Mouse (Mus musculus) liver, embryonic 14.5 days (tissue): Measurements from ENCODE around the gene Grid2. TPM values are rescaled to one million over a fixed set of nuclear protein-coding genes. Genes with fewer than 3 reads are reported as not detected.

Experiments used
- ATAC-seq: fragments of 200-750 bp; cut with Nextera tagmentation; 2 replicates; pipeline ENCODE4 v1.8.0; 2017; ENCODE audit warnings: moderate number of reproducible peaks, mild to moderate bottlenecking, moderate library complexity; ENCODE audit not compliant: insufficient read depth
- DNase-seq, 3 experiments: peaks; one replicate each; pipeline ENCODE4 v3.0.0-alpha.2; 2012 to 2013; ENCODE audit warnings: low read depth in 3 of 3, low spot score in 3 of 3
- H3K27ac ChIP-seq: fragments of 300-500 bp; sonication (generic); 2 replicates; pipeline ENCODE4 v1.5.1; 2014; ENCODE audit warnings: moderate library complexity, mild to moderate bottlenecking, control low read depth, inconsistent platforms
- H3K27me3 ChIP-seq: fragments of 300-500 bp; sonication (generic); 2 replicates; pipeline ENCODE4 v1.6.1; 2014; ENCODE audit warnings: mild to moderate bottlenecking, low read length, moderate library complexity; ENCODE audit not compliant: control insufficient read depth, insufficient read depth
- H3K36me3 ChIP-seq: fragments of 300-500 bp; sonication (generic); replicated peaks from 2 replicates; pipeline ENCODE4 v1.6.1; 2014; ENCODE audit warnings: low read depth; ENCODE audit not compliant: control insufficient read depth, insufficient read depth
- H3K4me1 ChIP-seq, 2 experiments: fragments of 200-500 bp in 1 of 2; fragments of 300-500 bp in 1 of 2; sonication (generic) in 1 of 2; replicated peaks; 2 replicates each; pipeline ENCODE4 v1.6.1; 2012 to 2014; ENCODE audit warnings: antibody characterized with exemption in 1 of 2, inconsistent platforms in 1 of 2, low read length in 1 of 2; ENCODE audit not compliant: control insufficient read depth in 2 of 2, insufficient read depth in 2 of 2
- H3K4me2 ChIP-seq: fragments of 300-500 bp; sonication (generic); 2 replicates; pipeline ENCODE4 v1.6.1; 2014; ENCODE audit warnings: low read depth, mild to moderate bottlenecking, control low read depth, moderate library complexity
- H3K4me3 ChIP-seq, 2 experiments: fragments of 200-500 bp in 1 of 2; fragments of 300-500 bp in 1 of 2; sonication (generic) in 1 of 2; 2 replicates each; pipeline ENCODE4 v1.5.1; 2012 to 2014; ENCODE audit warnings: low read depth in 2 of 2, low read length in 2 of 2, mild to moderate bottlenecking in 2 of 2, control low read depth in 1 of 2, inconsistent platforms in 1 of 2, moderate library complexity in 1 of 2; ENCODE audit not compliant: insufficient read depth in 1 of 2
- H3K9ac ChIP-seq: fragments of 300-500 bp; sonication (generic); replicated peaks from 2 replicates; pipeline ENCODE4 v1.6.1; 2014; ENCODE audit warnings: mild to moderate bottlenecking, control low read depth, moderate library complexity
- H3K9me3 ChIP-seq: fragments of 300-500 bp; sonication (generic); 2 replicates; pipeline ENCODE4 v1.6.1; 2016; ENCODE audit warnings: low read length, mixed read lengths; ENCODE audit not compliant: control insufficient read depth
- CTCF ChIP-seq: IDR thresholded peaks from 2 replicates; pipeline ENCODE4 v1.5.1; 2016; ENCODE audit warnings: antibody characterized with exemption, low read depth, control low read depth
- EP300 ChIP-seq: IDR thresholded peaks from 2 replicates; pipeline ENCODE4 v1.6.1; 2016; ENCODE audit warnings: antibody characterized with exemption, low read depth
- WGBS: fragments of 180-500 bp; shearing (Covaris S2); extraction: QIAGEN DNeasy Blood & Tissue Kit; methylation state at CpG from one replicate; pipeline ENCODE4 v1.1.7; 2014; ENCODE audit not compliant: insufficient replicate concordance; 5-methylcytosine and 5-hydroxymethylcytosine counted together
- polyA plus RNA-seq, 2 experiments: library from polyadenylated mRNA; depleted of rRNA in 1 of 2; stranded (reverse) in 1 of 2; unstranded in 1 of 2; fragments of >200 nt; fragmentation: Nextera tagmentation in 1 of 2; extraction: Ambion mirVana in 1 of 2; gene quantifications; 2 replicates each; pipeline versions ENCODE4 v1.2.1 to v1.2.3; 2012 to 2014

Grid2 gene
- polyA plus RNA-seq, 2 experiments = not detected

DNA sequence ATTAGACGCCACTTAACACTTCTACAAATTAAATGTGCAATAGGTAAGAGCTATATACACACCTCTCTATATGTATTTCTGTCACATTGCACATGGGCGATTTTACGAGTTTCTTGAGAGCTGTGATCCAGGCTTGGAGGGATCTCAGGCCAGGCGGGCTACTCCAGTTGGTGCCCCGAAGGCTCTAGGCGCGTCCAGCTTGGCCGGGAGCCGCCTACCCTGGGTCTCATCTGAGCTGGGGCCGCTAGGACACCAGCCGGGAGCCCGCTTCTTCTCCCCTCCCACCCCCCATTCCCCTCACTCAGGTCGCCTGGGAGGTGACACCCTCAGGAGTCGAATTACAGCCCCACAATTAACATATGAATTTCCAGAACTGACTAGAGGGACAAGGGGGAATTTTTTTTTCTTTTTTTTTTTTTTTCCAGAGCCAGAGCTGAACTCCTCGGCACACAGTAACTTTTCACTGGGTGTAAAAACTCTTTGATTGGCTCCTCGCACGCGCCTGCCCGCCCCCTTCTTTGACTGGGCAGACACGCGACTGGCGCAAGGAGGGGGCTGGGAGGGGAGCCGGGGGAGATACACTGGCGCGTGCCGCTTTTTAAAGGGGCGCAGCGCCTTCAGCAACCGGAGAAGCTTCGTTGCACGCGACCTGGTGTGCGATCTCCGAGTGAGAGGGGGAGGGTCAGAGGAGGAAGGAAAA lies 1473.0 kb downstream of the Grid2 start, which contains the start of gene Atoh1:
Gene Atoh1 (plus strand): TSS at position 627 of the 700 bp plus-strand sequence.
- no peaks in the 10 kb centered on the region for H3K4me1 ChIP-seq
- ATAC-seq = no peak
- under 1% methylated on average over 34 of the region's 34 CpGs for WGBS
- TF ChIP-seq CTCF = no peak
- TF ChIP-seq EP300 = no peak
- peaks cover 60% of the 10 kb centered on the region for H3K27me3 ChIP-seq
- no peak within 1 kb of the TSS for H3K27ac ChIP-seq
- DNase-seq = no peak
- H3K4me2 ChIP-seq = peak within 1 kb of the TSS; percentile 52
- no peaks in the 10 kb centered on the region for H3K9me3 ChIP-seq
- H3K36me3 ChIP-seq = no peaks in the 10 kb centered on the region
- H3K9ac ChIP-seq = no peak within 1 kb of the TSS
- H3K4me3 ChIP-seq = peak within 1 kb of the TSS; percentile 24 to 27; a peak in 3 of 4 replicates

DNA sequence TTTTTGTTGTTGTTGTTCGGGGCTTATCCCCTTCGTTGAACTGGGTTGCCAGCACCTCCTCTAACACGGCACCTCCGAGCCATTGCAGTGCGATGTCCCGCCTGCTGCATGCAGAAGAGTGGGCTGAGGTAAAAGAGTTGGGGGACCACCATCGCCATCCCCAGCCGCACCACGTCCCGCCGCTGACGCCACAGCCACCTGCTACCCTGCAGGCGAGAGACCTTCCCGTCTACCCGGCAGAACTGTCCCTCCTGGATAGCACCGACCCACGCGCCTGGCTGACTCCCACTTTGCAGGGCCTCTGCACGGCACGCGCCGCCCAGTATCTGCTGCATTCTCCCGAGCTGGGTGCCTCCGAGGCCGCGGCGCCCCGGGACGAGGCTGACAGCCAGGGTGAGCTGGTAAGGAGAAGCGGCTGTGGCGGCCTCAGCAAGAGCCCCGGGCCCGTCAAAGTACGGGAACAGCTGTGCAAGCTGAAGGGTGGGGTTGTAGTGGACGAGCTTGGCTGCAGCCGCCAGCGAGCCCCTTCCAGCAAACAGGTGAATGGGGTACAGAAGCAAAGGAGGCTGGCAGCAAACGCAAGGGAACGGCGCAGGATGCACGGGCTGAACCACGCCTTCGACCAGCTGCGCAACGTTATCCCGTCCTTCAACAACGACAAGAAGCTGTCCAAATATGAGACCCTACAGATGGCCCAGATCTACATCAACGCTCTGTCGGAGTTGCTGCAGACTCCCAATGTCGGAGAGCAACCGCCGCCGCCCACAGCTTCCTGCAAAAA lies 1473.7 kb downstream of the Grid2 start:
- 0% methylated on average over 52 of the region's 53 CpGs for WGBS
- Histone ChIP-seq H3K4me3 (peak overlapping the region; percentile 1 to 27; a peak in 3 of 4 replicates), H3K4me1 (no peaks in the 10 kb centered on the region), H3K9me3 (no peaks in the 10 kb centered on the region), H3K27ac (no peak overlapping the region), H3K27me3 (peaks cover 68% of the 10 kb centered on the region), H3K36me3 (no peaks in the 10 kb centered on the region), H3K4me2 (peak overlapping the region; percentile 52), H3K9ac (no peak overlapping the region)
- no peak for ATAC-seq
- no peak for DNase-seq
- TF ChIP-seq CTCF (no peak), EP300 (no peak)

DNA sequence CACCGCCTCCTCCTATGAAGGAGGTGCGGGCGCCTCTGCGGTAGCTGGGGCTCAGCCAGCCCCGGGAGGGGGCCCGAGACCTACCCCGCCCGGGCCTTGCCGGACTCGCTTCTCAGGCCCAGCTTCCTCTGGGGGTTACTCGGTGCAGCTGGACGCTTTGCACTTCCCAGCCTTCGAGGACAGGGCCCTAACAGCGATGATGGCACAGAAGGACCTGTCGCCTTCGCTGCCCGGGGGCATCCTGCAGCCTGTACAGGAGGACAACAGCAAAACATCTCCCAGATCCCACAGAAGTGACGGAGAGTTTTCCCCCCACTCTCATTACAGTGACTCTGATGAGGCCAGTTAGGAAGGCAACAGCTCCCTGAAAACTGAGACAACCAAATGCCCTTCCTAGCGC lies 1474.4 kb downstream of the Grid2 start:
- H3K4me1 ChIP-seq = no peaks in the 10 kb centered on the region
- ATAC-seq (no peak), DNase-seq (no peak)
- H3K9me3 ChIP-seq = no peaks in the 10 kb centered on the region
- H3K27ac ChIP-seq = no peak overlapping the region
- TF ChIP-seq EP300 (no peak), CTCF (no peak)
- H3K4me3 ChIP-seq = no peak overlapping the region
- WGBS = under 1% methylated on average over 19 of the region's 19 CpGs
- no peak overlapping the region for H3K9ac ChIP-seq
- H3K4me2 ChIP-seq = no peak overlapping the region
- H3K27me3 ChIP-seq = peaks cover 74% of the 10 kb centered on the region
- H3K36me3 ChIP-seq = no peaks in the 10 kb centered on the region

DNA sequence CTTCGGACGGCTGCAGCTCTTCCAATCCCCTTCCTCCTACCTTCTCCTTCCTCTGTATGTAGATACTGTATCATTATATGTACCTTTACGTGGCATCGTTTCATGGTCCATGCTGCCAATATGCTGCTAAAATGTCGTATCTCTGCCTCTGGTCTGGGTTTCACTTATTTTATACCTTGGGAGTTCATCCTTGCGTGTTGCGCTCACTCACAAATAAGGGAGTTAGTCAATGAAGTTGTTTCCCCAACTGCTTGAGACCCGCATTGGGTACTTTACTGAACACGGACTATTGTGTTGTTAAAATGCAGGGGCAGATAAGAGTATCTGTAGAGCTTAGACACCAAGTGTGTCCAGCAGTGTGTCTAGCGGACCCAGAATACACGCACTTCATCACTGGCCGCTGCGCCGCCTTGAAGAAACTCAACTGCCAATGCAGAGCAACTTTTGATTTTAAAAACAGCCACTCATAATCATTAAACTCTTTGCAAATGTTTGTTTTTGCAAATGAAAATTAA lies 1474.9 kb downstream of the Grid2 start:
- Histone ChIP-seq H3K27ac (no peak overlapping the region), H3K36me3 (no peaks in the 10 kb centered on the region), H3K9ac (no peak overlapping the region), H3K27me3 (peaks cover 79% of the 10 kb centered on the region), H3K4me3 (no peak overlapping the region), H3K4me2 (no peak overlapping the region), H3K4me1 (no peaks in the 10 kb centered on the region), H3K9me3 (no peaks in the 10 kb centered on the region)
- ATAC-seq = no peak
- TF ChIP-seq EP300 = no peak
- TF ChIP-seq CTCF = no peak
- no peak for DNase-seq
- WGBS = 8% methylated on average over 14 of the region's 14 CpGs

- Histone ChIP-seq H3K27me3 (peaks cover 79% of the 10 kb centered on the region), H3K9ac (no peak overlapping the region), H3K9me3 (no peaks in the 10 kb centered on the region), H3K4me3 (no peak overlapping the region), H3K4me1 (no peaks in the 10 kb centered on the region), H3K27ac (no peak overlapping the region), H3K4me2 (no peak overlapping the region), H3K36me3 (no peaks in the 10 kb centered on the region)
- WGBS = 7% methylated on average over 7 of the region's 7 CpGs
- DNase-seq = no peak
- ATAC-seq = no peak
- TF ChIP-seq CTCF = no peak
- no peak for TF ChIP-seq EP300
Measured at GRCm38 (mm10) chr6:64731126-64731525, 1475.5 kb downstream of the Grid2 start.
